Mouse (Mus musculus) liver, postnatal 0 days (tissue): ENCODE results near the gene Dsn1.

Experiments
- CTCF ChIP-seq: sonication (generic); IDR thresholded peaks from 2 replicates; pipeline ENCODE4 v1.5.1; 2016; ENCODE audit warnings: antibody characterized with exemption, low read depth
- EP300 ChIP-seq: IDR thresholded peaks from 2 replicates; pipeline ENCODE4 v1.6.1; 2016; ENCODE audit warnings: antibody characterized with exemption, low read depth, mild to moderate bottlenecking

- no peak for TF ChIP-seq CTCF
- no peak for TF ChIP-seq EP300
Measured at GRCm38 (mm10) chr2:156981291-156981690, 25.7 kb downstream of the Dsn1 start.
